Mouse (Mus musculus): ENCODE measurements around the gene Dhx33. TPM values are rescaled to one million over a fixed set of nuclear protein-coding genes. Genes with fewer than 3 reads are reported as not detected.

Dhx33 gene
- total RNA-seq, 2 experiments from 2014 or later: 13.9 to 19.5 TPM

Other genes starting within 250 kb of the Dhx33 start
- gene Zfp3, start 240.2 kb downstream of the Dhx33 start, total RNA-seq (2021): 10 to 100 TPM; 11.8 to 13.6 TPM
- gene Scimp, start 191.9 kb downstream of the Dhx33 start, total RNA-seq (2021): not detected
- gene Rabep1, start 159.7 kb downstream of the Dhx33 start, total RNA-seq (2021): 10 to 100 TPM; 39.4 to 40.7 TPM
- 10 to 100 TPM; 65.5 to 79.2 TPM for gene Nup88, start 34.5 kb downstream of the Dhx33 start, total RNA-seq (2021)
- gene Rpain, start 34.2 kb downstream of the Dhx33 start, total RNA-seq (2021): 10 to 100 TPM; 18.1 to 19.0 TPM
- 100 to 1,000 TPM; 163 to 164 TPM for gene C1qbp, start 21.4 kb downstream of the Dhx33 start, total RNA-seq (2021)
- gene Mis12, start 15.2 kb upstream of the Dhx33 start, total RNA-seq (2021): 10 to 100 TPM in 1 of 2 experiments, 1 to 10 TPM in 1; 9.7 to 13.0 TPM
- 10 to 100 TPM; 20.2 to 20.7 TPM for gene Derl2, start 15.4 kb upstream of the Dhx33 start, total RNA-seq (2021)
- gene 6330403K07Rik, start 29.1 kb upstream of the Dhx33 start, total RNA-seq (2021): 10 to 100 TPM; 19.5 to 21.8 TPM
- under 1 TPM; 0.36 to 0.59 TPM for gene Nlrp1a, start 140.3 kb upstream of the Dhx33 start, total RNA-seq (2021)
- under 1 TPM; 0.10 to 0.20 TPM for gene Nlrp1b, start 226.3 kb upstream of the Dhx33 start, total RNA-seq (2021)

Data from gastrocnemius, postnatal 4 days (tissue).